Mouse (Mus musculus): ENCODE measurements at regions not wholly inside any gene's neighbourhood (a gene's known extent, or its start where the extent isn't known, plus 50 kb on each side); places are given as distances from the start of the nearest gene placed in this dataset.

DNA sequence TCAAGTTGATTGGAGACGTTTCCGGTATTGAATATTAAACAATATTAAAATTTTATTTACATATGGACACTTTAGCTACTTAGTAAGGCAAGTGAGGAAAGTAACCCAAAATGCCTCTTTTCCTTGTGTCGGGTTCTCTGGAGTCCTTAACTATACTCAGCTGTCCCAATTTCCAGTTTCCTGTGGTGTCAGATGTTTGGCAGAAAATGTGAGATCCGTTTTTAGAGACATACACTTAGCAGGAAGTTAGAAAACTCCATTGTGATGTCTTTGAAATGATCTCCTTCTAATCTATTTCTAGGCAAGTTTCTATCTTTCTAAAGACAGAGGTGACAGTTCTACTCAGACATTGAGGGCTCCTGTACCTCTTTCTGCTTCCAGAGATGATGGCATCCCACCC lies 168.9 kb upstream of the Plcxd3 start:
- DNase-seq (ENCODE audit: low spot score), result no peak
- H3K4me1 ChIP-seq (ENCODE audit: control insufficient read depth, insufficient read depth, low read length), result no peaks in the 10 kb centered on the region
- 65% methylated on average over 4 of the region's 4 CpGs for WGBS
- H3K27ac ChIP-seq (replicated peaks; ENCODE audit: low read depth, low read length), result no peak overlapping the region
- H3K4me3 ChIP-seq (ENCODE audit: low read depth, low read length), result no peak overlapping the region
- H3K4me2 ChIP-seq (ENCODE audit: low read depth, low read length), result no peak overlapping the region
- no peaks in the 10 kb centered on the region for H3K27me3 ChIP-seq (replicated peaks; ENCODE audit: control insufficient read depth, insufficient read depth, low read length)
- no peaks in the 10 kb centered on the region for H3K36me3 ChIP-seq (ENCODE audit: control insufficient read depth, insufficient read depth, low read length)
- no peak for ATAC-seq (ENCODE audit: low read depth)
- no peaks in the 10 kb centered on the region for H3K9me3 ChIP-seq (ENCODE audit: control insufficient read depth, low read length)
- no peak overlapping the region for H3K9ac ChIP-seq (ENCODE audit: low read depth, low read length)

DNA sequence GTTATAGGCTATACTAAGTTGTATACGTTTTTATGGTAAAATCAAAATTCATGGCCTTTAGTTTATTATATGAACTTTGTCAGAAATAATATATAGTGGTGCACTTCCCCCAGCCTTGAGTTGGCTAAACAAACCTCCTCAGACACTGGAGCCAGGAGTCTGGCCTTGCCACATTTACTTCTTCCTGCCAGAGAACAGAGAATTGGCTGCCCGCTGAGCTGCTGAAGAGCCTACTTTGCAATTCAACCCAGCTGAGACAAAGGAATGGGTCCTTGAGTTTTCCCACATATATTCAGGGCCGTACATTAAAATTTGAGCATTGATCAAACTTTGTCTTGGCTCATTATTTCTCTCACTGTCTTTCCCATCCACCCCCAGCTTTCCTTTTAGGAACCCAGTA lies 161.9 kb upstream of the Plcxd3 start:
- Histone ChIP-seq H3K27me3 (replicated peaks; ENCODE audit: control insufficient read depth, insufficient read depth, low read length) (no peaks in the 10 kb centered on the region), H3K9ac (ENCODE audit: low read depth, low read length) (no peak overlapping the region), H3K36me3 (ENCODE audit: control insufficient read depth, insufficient read depth, low read length) (no peaks in the 10 kb centered on the region), H3K4me1 (ENCODE audit: control insufficient read depth, insufficient read depth, low read length) (no peaks in the 10 kb centered on the region), H3K4me3 (ENCODE audit: low read depth, low read length) (no peak overlapping the region), H3K9me3 (ENCODE audit: control insufficient read depth, low read length) (no peaks in the 10 kb centered on the region), H3K4me2 (ENCODE audit: low read depth, low read length) (no peak overlapping the region), H3K27ac (replicated peaks; ENCODE audit: low read depth, low read length) (no peak overlapping the region)
- no peak for DNase-seq (ENCODE audit: low spot score)
- ATAC-seq (ENCODE audit: low read depth), result no peak
- WGBS, result 66% methylated on average over 3 of the region's 3 CpGs

GRCm38 (mm10) chr15:4219102-4219501 lies 156.2 kb upstream of the Plcxd3 start:
- Histone ChIP-seq H3K27ac (replicated peaks; ENCODE audit: low read depth, low read length) (no peak overlapping the region), H3K4me2 (ENCODE audit: low read depth, low read length) (no peak overlapping the region), H3K4me1 (ENCODE audit: control insufficient read depth, insufficient read depth, low read length) (no peaks in the 10 kb centered on the region), H3K4me3 (ENCODE audit: low read depth, low read length) (no peak overlapping the region), H3K9me3 (ENCODE audit: control insufficient read depth, low read length) (no peaks in the 10 kb centered on the region), H3K36me3 (ENCODE audit: control insufficient read depth, insufficient read depth, low read length) (no peaks in the 10 kb centered on the region), H3K27me3 (replicated peaks; ENCODE audit: control insufficient read depth, insufficient read depth, low read length) (no peaks in the 10 kb centered on the region), H3K9ac (ENCODE audit: low read depth, low read length) (no peak overlapping the region)
- 87% methylated on average over 4 of the region's 4 CpGs for WGBS
- ATAC-seq (ENCODE audit: low read depth) (no peak), DNase-seq (ENCODE audit: low spot score) (no peak)

DNA sequence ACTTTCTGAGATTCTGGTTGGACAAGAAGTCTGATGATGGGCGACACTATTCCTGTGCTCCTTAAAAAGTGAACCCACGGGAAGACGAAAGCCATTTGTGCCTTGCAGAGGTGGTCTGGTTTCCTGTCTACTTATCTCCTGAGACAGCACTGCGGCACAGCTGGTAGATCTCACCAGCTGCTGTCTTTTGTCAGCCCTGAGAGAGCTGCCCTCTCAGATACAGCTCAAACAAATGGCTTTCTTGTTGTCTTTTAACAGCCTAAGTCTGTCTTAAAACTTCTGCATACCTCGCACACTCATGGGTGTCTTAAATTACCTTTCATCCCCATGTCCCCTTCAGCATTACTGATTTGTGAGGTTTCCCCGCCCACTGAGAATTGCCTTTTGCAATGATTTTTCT lies 147.2 kb upstream of the Plcxd3 start:
- H3K9ac ChIP-seq (ENCODE audit: low read depth, low read length), result no peak overlapping the region
- no peaks in the 10 kb centered on the region for H3K9me3 ChIP-seq (ENCODE audit: control insufficient read depth, low read length)
- WGBS, result 41% methylated on average over 6 of the region's 6 CpGs
- H3K4me2 ChIP-seq (ENCODE audit: low read depth, low read length), result no peak overlapping the region
- H3K27ac ChIP-seq (replicated peaks; ENCODE audit: low read depth, low read length), result no peak overlapping the region
- no peak overlapping the region for H3K4me3 ChIP-seq (ENCODE audit: low read depth, low read length)
- H3K27me3 ChIP-seq (replicated peaks; ENCODE audit: control insufficient read depth, insufficient read depth, low read length), result no peaks in the 10 kb centered on the region
- H3K36me3 ChIP-seq (ENCODE audit: control insufficient read depth, insufficient read depth, low read length), result no peaks in the 10 kb centered on the region
- DNase-seq (ENCODE audit: low spot score) (peak; percentile 12), ATAC-seq (ENCODE audit: low read depth) (no peak)
- no peaks in the 10 kb centered on the region for H3K4me1 ChIP-seq (ENCODE audit: control insufficient read depth, insufficient read depth, low read length)

DNA sequence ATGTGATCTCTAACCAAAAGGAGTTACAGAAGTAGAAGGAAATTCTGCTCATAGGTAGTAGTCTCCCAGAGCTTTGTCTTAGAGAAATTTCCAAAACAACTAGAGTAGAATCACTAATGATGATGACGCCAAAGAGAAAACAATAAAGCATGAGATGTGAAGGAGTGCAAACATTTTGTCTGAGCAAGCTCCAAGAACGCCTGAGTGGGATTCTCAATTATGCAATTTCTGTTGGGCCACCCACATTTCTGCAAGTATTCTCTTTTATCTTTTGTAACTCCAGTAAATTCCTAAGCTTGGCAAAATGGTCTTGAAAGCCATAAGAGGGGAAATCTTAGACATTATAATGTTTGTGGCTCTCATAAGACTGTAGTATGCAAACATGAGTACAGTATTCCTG lies 134.6 kb upstream of the Plcxd3 start:
- H3K9ac ChIP-seq (ENCODE audit: low read depth, low read length), result no peak overlapping the region
- H3K4me1 ChIP-seq (ENCODE audit: control insufficient read depth, insufficient read depth, low read length), result no peaks in the 10 kb centered on the region
- H3K27ac ChIP-seq (replicated peaks; ENCODE audit: low read depth, low read length), result no peak overlapping the region
- no peak overlapping the region for H3K4me2 ChIP-seq (ENCODE audit: low read depth, low read length)
- no peak overlapping the region for H3K4me3 ChIP-seq (ENCODE audit: low read depth, low read length)
- WGBS, result 66% methylated on average over 2 of the region's 2 CpGs
- no peaks in the 10 kb centered on the region for H3K9me3 ChIP-seq (ENCODE audit: control insufficient read depth, low read length)
- ATAC-seq (ENCODE audit: low read depth) (no peak), DNase-seq (ENCODE audit: low spot score) (no peak)
- H3K27me3 ChIP-seq (replicated peaks; ENCODE audit: control insufficient read depth, insufficient read depth, low read length), result no peaks in the 10 kb centered on the region
- no peaks in the 10 kb centered on the region for H3K36me3 ChIP-seq (ENCODE audit: control insufficient read depth, insufficient read depth, low read length)

DNA sequence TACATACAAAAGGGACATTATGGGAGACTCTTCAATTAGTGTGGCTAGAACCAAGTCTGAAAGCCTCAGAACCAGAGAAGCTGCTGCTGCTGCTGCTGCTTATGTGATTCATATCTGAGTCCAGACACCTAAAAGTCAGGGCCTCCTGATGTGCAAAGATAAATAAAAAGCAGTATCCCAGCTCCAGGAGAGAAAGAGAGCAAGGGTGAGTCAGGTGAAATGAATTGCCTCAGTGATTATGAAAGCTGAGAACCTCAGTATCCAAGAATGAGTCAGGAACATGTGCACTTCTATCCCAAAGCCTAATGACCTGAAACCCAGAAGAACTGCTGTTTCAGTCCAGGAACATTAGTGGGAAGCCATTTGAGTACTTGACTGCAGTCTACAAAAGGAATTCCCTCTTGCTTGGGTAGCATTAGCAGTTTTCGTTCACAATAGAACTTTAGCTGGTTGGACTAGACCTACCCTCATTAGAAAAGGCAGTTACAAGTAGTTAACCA lies 127.6 kb upstream of the Plcxd3 start:
- Histone ChIP-seq H3K4me1 (ENCODE audit: control insufficient read depth, insufficient read depth, low read length) (no peaks in the 10 kb centered on the region), H3K9me3 (ENCODE audit: control insufficient read depth, low read length) (no peaks in the 10 kb centered on the region), H3K36me3 (ENCODE audit: control insufficient read depth, insufficient read depth, low read length) (no peaks in the 10 kb centered on the region), H3K9ac (ENCODE audit: low read depth, low read length) (no peak overlapping the region), H3K4me2 (ENCODE audit: low read depth, low read length) (no peak overlapping the region), H3K27me3 (replicated peaks; ENCODE audit: control insufficient read depth, insufficient read depth, low read length) (no peaks in the 10 kb centered on the region), H3K27ac (replicated peaks; ENCODE audit: low read depth, low read length) (no peak overlapping the region), H3K4me3 (ENCODE audit: low read depth, low read length) (no peak overlapping the region)
- DNase-seq (ENCODE audit: low spot score), result no peak
- no peak for ATAC-seq (ENCODE audit: low read depth)
- 85% methylated on average over 1 of the region's 1 CpGs for WGBS

DNA sequence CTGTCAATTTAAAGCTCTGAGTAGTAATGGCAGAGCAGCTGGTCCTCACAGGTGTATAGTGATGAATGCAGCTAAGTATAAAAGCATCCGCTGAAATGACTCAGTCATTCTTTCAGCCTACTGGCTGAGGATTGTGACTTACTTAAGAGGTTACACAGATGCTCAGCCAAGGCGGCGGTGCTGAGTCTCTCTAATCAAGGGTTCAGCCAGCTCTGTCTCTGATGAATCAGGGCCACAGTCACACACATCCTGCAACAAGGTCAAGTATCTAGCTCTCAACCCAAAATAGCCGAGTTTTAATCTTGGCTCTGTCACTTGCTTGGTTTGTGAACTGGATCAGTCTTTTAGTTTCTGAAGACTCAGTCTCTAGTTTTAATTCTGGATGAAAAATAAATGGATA lies 110.7 kb upstream of the Plcxd3 start:
- DNase-seq (ENCODE audit: low spot score), result no peak
- 77% methylated on average over 4 of the region's 4 CpGs for WGBS

DNA sequence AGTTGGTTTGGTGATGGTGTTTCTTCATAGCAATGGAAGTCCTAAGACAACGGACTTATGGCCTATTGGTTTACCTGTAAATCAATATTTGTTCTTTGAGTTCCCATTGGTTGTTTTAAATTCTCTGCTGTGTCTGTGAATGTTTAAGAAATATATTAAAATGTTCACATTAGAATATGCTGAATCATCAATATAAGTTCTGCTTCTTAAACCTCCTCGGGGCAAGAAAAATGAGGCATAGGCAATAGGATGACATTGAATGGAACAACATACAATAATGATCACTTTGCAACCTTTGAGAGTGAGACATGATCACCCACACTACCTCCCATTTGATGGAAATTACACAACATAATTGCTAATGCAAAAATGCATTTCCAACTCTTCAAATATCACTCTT lies 105.5 kb upstream of the Plcxd3 start:
- no peaks in the 10 kb centered on the region for H3K36me3 ChIP-seq (ENCODE audit: control insufficient read depth, insufficient read depth, low read length)
- no peaks in the 10 kb centered on the region for H3K9me3 ChIP-seq (ENCODE audit: control insufficient read depth, low read length)
- ATAC-seq (ENCODE audit: low read depth) (no peak), DNase-seq (ENCODE audit: low spot score) (no peak)
- WGBS, result 90% methylated on average over 2 of the region's 2 CpGs
- H3K4me1 ChIP-seq (ENCODE audit: control insufficient read depth, insufficient read depth, low read length), result no peaks in the 10 kb centered on the region
- no peak overlapping the region for H3K4me3 ChIP-seq (ENCODE audit: low read depth, low read length)
- H3K9ac ChIP-seq (ENCODE audit: low read depth, low read length), result no peak overlapping the region
- H3K27ac ChIP-seq (replicated peaks; ENCODE audit: low read depth, low read length), result no peak overlapping the region
- no peak overlapping the region for H3K4me2 ChIP-seq (ENCODE audit: low read depth, low read length)
- H3K27me3 ChIP-seq (replicated peaks; ENCODE audit: control insufficient read depth, insufficient read depth, low read length), result no peaks in the 10 kb centered on the region

More for the DNA sequence above, 110.7 kb upstream of the Plcxd3 start:
- H3K4me2 ChIP-seq (ENCODE audit: low read depth, low read length), result no peak overlapping the region
- no peaks in the 10 kb centered on the region for H3K36me3 ChIP-seq (ENCODE audit: control insufficient read depth, insufficient read depth, low read length)
- no peaks in the 10 kb centered on the region for H3K9me3 ChIP-seq (ENCODE audit: control insufficient read depth, low read length)
- H3K4me3 ChIP-seq (ENCODE audit: low read depth, low read length), result no peak overlapping the region
- ATAC-seq (ENCODE audit: low read depth), result no peak
- no peaks in the 10 kb centered on the region for H3K4me1 ChIP-seq (ENCODE audit: control insufficient read depth, insufficient read depth, low read length)
- no peaks in the 10 kb centered on the region for H3K27me3 ChIP-seq (replicated peaks; ENCODE audit: control insufficient read depth, insufficient read depth, low read length)
- no peak overlapping the region for H3K9ac ChIP-seq (ENCODE audit: low read depth, low read length)
- H3K27ac ChIP-seq (replicated peaks; ENCODE audit: low read depth, low read length), result no peak overlapping the region

DNA sequence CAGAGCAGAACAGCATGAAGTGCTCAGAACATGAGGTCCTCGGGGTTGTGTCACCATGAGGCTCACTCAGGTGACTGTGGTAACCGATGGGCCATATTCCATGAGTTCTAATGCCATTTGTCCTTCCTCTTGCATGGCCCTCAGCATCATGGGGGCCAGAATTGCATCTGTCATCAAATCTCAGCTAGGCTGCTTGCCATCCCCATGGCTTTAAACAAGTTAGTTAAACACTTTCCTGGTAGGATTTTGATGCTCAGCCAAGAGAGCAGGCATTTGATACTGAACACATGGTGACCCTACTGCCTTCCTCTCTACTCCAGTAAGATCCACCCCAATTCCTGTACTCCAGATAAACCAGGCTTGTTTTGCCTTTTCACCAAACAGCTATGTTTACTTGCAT lies 98.3 kb upstream of the Plcxd3 start:
- Histone ChIP-seq H3K9ac (ENCODE audit: low read depth, low read length) (no peak overlapping the region), H3K27me3 (replicated peaks; ENCODE audit: control insufficient read depth, insufficient read depth, low read length) (no peaks in the 10 kb centered on the region), H3K27ac (replicated peaks; ENCODE audit: low read depth, low read length) (no peak overlapping the region), H3K36me3 (ENCODE audit: control insufficient read depth, insufficient read depth, low read length) (no peaks in the 10 kb centered on the region), H3K9me3 (ENCODE audit: control insufficient read depth, low read length) (no peaks in the 10 kb centered on the region), H3K4me1 (ENCODE audit: control insufficient read depth, insufficient read depth, low read length) (no peaks in the 10 kb centered on the region), H3K4me3 (ENCODE audit: low read depth, low read length) (no peak overlapping the region), H3K4me2 (ENCODE audit: low read depth, low read length) (no peak overlapping the region)
- WGBS, result 73% methylated on average over 2 of the region's 2 CpGs
- DNase-seq (ENCODE audit: low spot score) (no peak), ATAC-seq (ENCODE audit: low read depth) (no peak)
